Mouse (Mus musculus) G1E-ER4 (cell line): Measurements from ENCODE around the gene Utp11. TPM values are rescaled to one million over a fixed set of nuclear protein-coding genes. Genes with fewer than 3 reads are reported as not detected.

ENCODE experiments used
- GATA1 ChIP-seq: IDR thresholded peaks from one replicate; pipeline ENCODE4 v1.8.0; 2012; ENCODE audit warnings: low read length, inconsistent platforms
- polyA plus RNA-seq: library from polyadenylated mRNA; stranded (reverse); fragments of >175 nt; gene quantifications from 2 replicates; pipeline ENCODE4 v1.2.3, GENCODE M21; 2012

Gene Utp11
- polyA plus RNA-seq, 1 experiment, result 10.1 TPM

- TF ChIP-seq GATA1, result no peak
Observed at GRCm38 (mm10) chr4:124705661-124706269, 12.4 kb upstream of the Utp11 start.

- no peak for TF ChIP-seq GATA1
Observed at GRCm38 (mm10) chr4:124704797-124705474, 11.5 kb upstream of the Utp11 start.

GRCm38 (mm10) chr4:124703881-124704796, 10.7 kb upstream of the Utp11 start:
- no peak for TF ChIP-seq GATA1

GRCm38 (mm10) chr4:124703406-124703805, 10.0 kb upstream of the Utp11 start:
- no peak for TF ChIP-seq GATA1

GRCm38 (mm10) chr4:124701916-124702315, 8.5 kb upstream of the Utp11 start:
- no peak for TF ChIP-seq GATA1

- TF ChIP-seq GATA1, result no peak
Observed at GRCm38 (mm10) chr4:124701052-124701845, 7.8 kb upstream of the Utp11 start.

- TF ChIP-seq GATA1, result no peak
Observed at GRCm38 (mm10) chr4:124700248-124700971, 7.0 kb upstream of the Utp11 start, which contains the start of gene Fhl3. TSS of gene Fhl3 (plus strand) at chr4:124700701.

GRCm38 (mm10) chr4:124699791-124700190, 6.4 kb upstream of the Utp11 start:
- TF ChIP-seq GATA1, result no peak

GRCm38 (mm10) chr4:124695786-124696516, 2.6 kb upstream of the Utp11 start:
- no peak for TF ChIP-seq GATA1

- no peak for TF ChIP-seq GATA1
Observed at GRCm38 (mm10) chr4:124694572-124694971, 1.2 kb upstream of the Utp11 start.

GRCm38 (mm10) chr4:124692416-124692861, 961 bp downstream of the Utp11 start:
- TF ChIP-seq GATA1, result no peak

- no peak for TF ChIP-seq GATA1
Observed at GRCm38 (mm10) chr4:124691455-124691854, 1.9 kb downstream of the Utp11 start.

GRCm38 (mm10) chr4:124685897-124686402, 7.5 kb downstream of the Utp11 start:
- TF ChIP-seq GATA1, result no peak

GRCm38 (mm10) chr4:124685453-124685852, 7.9 kb downstream of the Utp11 start:
- TF ChIP-seq GATA1, result no peak
